Mouse (Mus musculus) lung, adult 2 months (tissue): Measurements from ENCODE around the gene Meiob.

Experiments
- CTCF ChIP-seq: fragments of 200-500 bp; IDR thresholded peaks from 2 replicates; pipeline ENCODE4 v1.5.1; 2011; ENCODE audit warnings: mild to moderate bottlenecking, low read length, control low read depth; ENCODE audit not compliant: insufficient read depth
- POLR2A ChIP-seq: fragments of 200-500 bp; IDR thresholded peaks from 2 replicates; pipeline ENCODE4 v1.6.1; 2011; ENCODE audit warnings: low read depth, mild to moderate bottlenecking, control low read depth, low read length, borderline replicate concordance; ENCODE audit errors: extremely low read depth

- TF ChIP-seq CTCF (no peak), POLR2A (no peak)
Observed at GRCm38 (mm10) chr17:24874989-24875388, 70.9 kb downstream of the Meiob start.
